Mouse (Mus musculus) testis, adult 2 months (tissue): ENCODE results near the gene Capn15.

Source experiments
- CTCF ChIP-seq: fragments of 200-500 bp; IDR thresholded peaks from 2 replicates; pipeline ENCODE4 v1.5.1; 2012; ENCODE audit warnings: low read depth, mild to moderate bottlenecking, inconsistent platforms, low read length, moderate library complexity; ENCODE audit not compliant: control insufficient read depth, insufficient read depth, insufficient replicate concordance
- POLR2A ChIP-seq: fragments of 200-500 bp; IDR thresholded peaks from 2 replicates; pipeline ENCODE4 v1.6.1; 2012; ENCODE audit warnings: low read depth, mild to moderate bottlenecking, inconsistent platforms, low read length, moderate library complexity; ENCODE audit not compliant: control insufficient read depth

- TF ChIP-seq CTCF (no peak), POLR2A (no peak)
Observed at GRCm38 (mm10) chr17:25956631-25957030, 29.0 kb downstream of the Capn15 start.
